15 mouse cellular contexts compared by ENCODE assay signal in the genomic region with DNA sequence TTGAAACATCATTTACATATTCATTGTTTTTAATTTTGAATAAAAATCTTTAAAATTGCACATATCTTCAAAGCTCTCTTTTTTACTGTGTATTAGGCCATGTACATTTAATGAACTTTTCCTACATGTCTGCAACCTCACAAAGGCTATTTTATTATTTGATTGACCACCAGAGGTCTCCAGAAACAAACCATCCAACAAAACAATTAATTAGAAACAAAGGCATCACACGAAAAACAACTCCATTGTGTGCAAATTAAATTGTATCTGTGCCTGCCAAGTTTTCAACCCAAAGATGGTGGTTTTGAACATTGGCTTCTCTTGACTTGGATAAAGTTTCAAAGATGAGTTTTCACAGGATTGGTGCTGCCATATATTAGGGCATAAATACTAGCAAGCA.
DNase-seq lines count a peak whose midpoint lies in the region; ATAC-seq and TF ChIP-seq lines count a peak whose summit lies in the region.
"Had no signal": no experiment of that assay in that cellular context is flagged by ENCODE, and none has a peak within 500 bp of the region (broad histone marks: within the 10 kb centered on the region; RNA-seq: fewer than 3 reads in every experiment).

No protein-coding gene starts in this region.

- H3K9me3 ChIP-seq in hindbrain, postnatal 0 days (ENCODE audit: low read length), result no peaks in the 10 kb centered on the region
- H3K9me3 ChIP-seq in hindbrain, embryonic 12.5 days (replicated peaks), result no peaks in the 10 kb centered on the region
- H3K9me3 ChIP-seq: midbrain, embryonic 12.5 days had no signal

- no peak overlapping the region for H3K4me2 ChIP-seq in hindbrain, postnatal 0 days (ENCODE audit: low read depth, low read length)
- no peak overlapping the region for H3K4me2 ChIP-seq in hindbrain, embryonic 12.5 days (replicated peaks)
- H3K4me2 ChIP-seq: midbrain, embryonic 12.5 days had no signal

- POLR2A ChIA-PET in Patski (lab: Charles Lee), result interaction anchor here (0.6 to 0.7 kb wide), 2 partner anchors 95 to 317 kb away, joined by 4 to 6 read pairs; a partner anchor contains a TSS

- no peaks in the 10 kb centered on the region for H3K36me3 ChIP-seq in hindbrain, postnatal 0 days (ENCODE audit: insufficient read depth, low read length)
- no peaks in the 10 kb centered on the region for H3K36me3 ChIP-seq in hindbrain, embryonic 12.5 days
- H3K36me3 ChIP-seq: midbrain, embryonic 12.5 days had no signal

- ATAC-seq in hindbrain, postnatal 0 days, result no peak
- ATAC-seq in hindbrain, embryonic 12.5 days (ENCODE audit: low FRiP score), result no peak
- no peak for ATAC-seq in Patski
- ATAC-seq: activated CD4-positive, CD25-positive, alpha-beta regulatory T cell, adult 4 months had no signal

- no peaks in the 10 kb centered on the region for H3K27me3 ChIP-seq in hindbrain, postnatal 0 days (ENCODE audit: insufficient read depth, low read length)
- no peaks in the 10 kb centered on the region for H3K27me3 ChIP-seq in hindbrain, embryonic 12.5 days
- H3K27me3 ChIP-seq in Patski, result no peaks in the 10 kb centered on the region
- H3K27me3 ChIP-seq: midbrain, embryonic 12.5 days had no signal

- CTCF ChIA-PET in Patski (lab: Charles Lee), result interaction anchor here (0.9 to 1.5 kb wide), 5 partner anchors 84 to 282 kb away, joined by 3 to 6 read pairs (median 5); no protein-coding TSS in a partner anchor

- DNase-seq in hindbrain, postnatal 0 days (ENCODE audit: low spot score), result peak; percentile 37
- peak; percentile 11 for DNase-seq in lung, postnatal 36 days
- DNase-seq in lung, adult 18-20 months, result no peak
- no peak for DNase-seq in Patski (ENCODE audit: low read depth, low spot score)
- DNase-seq in adrenal gland, adult 18-20 months (ENCODE audit: low spot score in 2 of 2), result no peak
- no peak for DNase-seq in ovary, adult 18-20 months (ENCODE audit: low spot score)
- DNase-seq: cerebellum, adult 2 months; embryo, embryonic 11 days; heart, postnatal 36 days; kidney, adult 2 months; left cerebral cortex, postnatal 4 days; thymus, postnatal 14 days had no signal

- H3K27ac ChIP-seq in hindbrain, postnatal 0 days, result no peak overlapping the region
- no peak overlapping the region for H3K27ac ChIP-seq in hindbrain, embryonic 12.5 days
- H3K27ac ChIP-seq: midbrain, embryonic 12.5 days had no signal

- no peak overlapping the region for H3K9ac ChIP-seq in hindbrain, postnatal 0 days (replicated peaks; ENCODE audit: low read length)
- no peak overlapping the region for H3K9ac ChIP-seq in hindbrain, embryonic 12.5 days
- H3K9ac ChIP-seq: midbrain, embryonic 12.5 days had no signal

- 4% methylated on average over 1 of the region's 1 CpGs for WGBS in hindbrain, postnatal 0 days
- WGBS in hindbrain, embryonic 12.5 days, result 28% methylated on average over 1 of the region's 1 CpGs

- peak; percentile 28 for TF ChIP-seq CTCF in hindbrain, postnatal 0 days (IDR thresholded peaks at IDR 0.05; ENCODE audit: low read depth)
- TF ChIP-seq CTCF in Patski (IDR thresholded peaks at IDR 0.05), result peak; percentile 5

- in situ Hi-C loops in Patski (cut with MboI; ENCODE audit: low pct_unique_long_range_greater_than_20kb), result loop anchor here (5.0 kb wide), 1 partner anchor 116 kb away; no protein-coding TSS in a partner anchor

- H3K4me3 ChIP-seq in hindbrain, postnatal 0 days (ENCODE audit: low read length), result no peak overlapping the region
- H3K4me3 ChIP-seq in hindbrain, embryonic 12.5 days, result no peak overlapping the region
- H3K4me3 ChIP-seq: midbrain, embryonic 12.5 days had no signal

- H3K4me1 ChIP-seq in hindbrain, postnatal 0 days (ENCODE audit: insufficient read depth, low read length), result no peaks in the 10 kb centered on the region; the same call in 1 of the 2 replicates
- 0 out of 2 replicates have a peak, but pooled peaks cover 2% of the 10 kb centered on the region for H3K4me1 ChIP-seq in hindbrain, embryonic 12.5 days

Comparison
In these comparisons a context has a peak if more than half of its experiments do, and no peak if none do; other contexts are left out.
1. DNase-seq: peak in hindbrain, postnatal 0 days (single experiment) and lung, postnatal 36 days (single experiment); none in lung, adult 18-20 months (0 of 2), Patski (single experiment), adrenal gland, adult 18-20 months (0 of 2) and ovary, adult 18-20 months (single experiment).